Mouse (Mus musculus) MN1 (cell line): Measurements from ENCODE around the gene Cdc37.

ENCODE experiments used
- DNase-seq: peaks from one replicate; pipeline ENCODE4 v3.0.0-alpha.2; 2016; ENCODE audit warnings: low spot score

The Cdc37 gene

DNA sequence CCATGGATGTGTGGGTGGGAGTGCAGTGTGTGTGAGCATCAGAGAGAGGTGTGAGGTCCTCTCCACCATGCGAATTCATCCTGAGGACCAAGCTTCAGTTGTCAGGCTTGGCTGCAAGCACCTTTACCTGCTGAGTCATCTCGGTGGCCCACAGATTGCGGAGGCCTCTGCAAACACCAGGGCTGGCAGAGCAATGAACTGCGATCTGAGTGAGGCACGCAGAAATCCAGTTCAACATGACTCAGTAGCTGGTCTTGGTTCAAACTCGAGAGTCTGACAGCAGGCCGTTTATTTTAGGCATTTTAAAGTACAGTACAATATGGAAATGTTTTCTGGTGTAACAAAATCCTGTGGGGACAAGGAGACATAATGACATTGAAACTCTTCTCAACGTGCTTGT lies 52.0 kb downstream of the Cdc37 start:
- no peak for DNase-seq

GRCm38 (mm10) chr9:21095958-21096357 lies 53.8 kb downstream of the Cdc37 start:
- no peak for DNase-seq

- DNase-seq = no peak
Observed at GRCm38 (mm10) chr9:21093423-21093822, 56.4 kb downstream of the Cdc37 start.

- peak; percentile 95 for DNase-seq
Observed at GRCm38 (mm10) chr9:21091707-21092320, 58.0 kb downstream of the Cdc37 start, which contains the start of the genes Gm38431 and Raver1. Gm38431 (minus strand) TSS chr9:21091997. Raver1 (minus strand) TSS chr9:21092008.

DNA sequence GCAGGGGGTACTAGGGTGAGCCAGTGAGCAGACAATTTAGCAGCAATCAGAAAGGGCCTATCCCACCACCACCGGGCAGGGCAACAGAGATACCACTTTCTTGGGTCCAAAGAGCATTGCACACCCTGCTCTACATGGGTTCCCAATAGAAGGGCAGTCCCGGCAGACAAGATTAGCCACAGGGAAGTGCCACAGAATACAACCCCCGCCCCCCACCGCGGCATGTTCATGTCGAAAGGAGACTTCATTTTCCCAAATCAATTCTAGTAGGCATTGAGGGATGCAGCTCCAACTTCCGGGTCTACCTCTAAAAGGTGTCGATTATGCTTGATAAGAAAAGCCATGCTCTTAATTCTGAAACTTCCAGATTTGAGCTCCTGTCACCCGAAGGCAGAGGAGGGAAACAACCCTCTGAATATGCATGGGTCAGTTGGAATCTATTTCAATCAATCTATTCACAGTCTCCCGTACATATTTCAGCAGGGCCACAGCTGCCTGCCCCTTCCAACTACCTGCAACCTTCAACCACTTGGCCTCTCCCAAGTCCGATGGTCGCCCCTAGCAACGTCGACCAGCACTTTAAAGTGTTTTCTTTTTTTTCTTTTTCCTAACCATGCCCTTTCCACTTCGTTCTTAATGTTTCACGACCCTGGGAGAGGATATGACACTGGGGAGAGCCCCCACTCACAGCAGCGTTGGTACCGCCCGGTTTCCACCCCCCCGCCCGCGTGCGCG lies 58.6 kb downstream of the Cdc37 start:
- peak; percentile 14 for DNase-seq

GRCm38 (mm10) chr9:21090537-21090936 lies 59.2 kb downstream of the Cdc37 start:
- no peak for DNase-seq

- DNase-seq = no peak
Observed at GRCm38 (mm10) chr9:21083324-21083723, 66.5 kb downstream of the Cdc37 start.
